Mouse (Mus musculus) CH12F3 (cell line): ENCODE results near the gene Gm10058.
"Not testable (repeated sequence)": the region's sequence is repeated elsewhere in the genome, so short reads cannot be mapped to it uniquely, and the experiment has no call there.

Experiments used
- in situ Hi-C: fragments of 300-500 bp; cut with MboI; formaldehyde crosslinking; loops from 2 replicates; pipeline ENCODE4 v1.14.3; 2020; ENCODE audit warnings: low sequenced_read_pairs

Gm10058 gene

GRCm38 (mm10) chrX:27946785-27947184 lies at the start of gene Gm10058:
TSS of gene Gm10058 (minus strand) at chrX:27946885.
- in situ Hi-C loops = not testable (repeated sequence)
